Mouse (Mus musculus) lung, postnatal 4 days (tissue): ENCODE data around the gene Tnni3k.

ENCODE experiments used
- DNase-seq, 2 experiments: peaks; one replicate each; pipeline ENCODE4 v3.0.0; 2021

Tnni3k gene

DNA sequence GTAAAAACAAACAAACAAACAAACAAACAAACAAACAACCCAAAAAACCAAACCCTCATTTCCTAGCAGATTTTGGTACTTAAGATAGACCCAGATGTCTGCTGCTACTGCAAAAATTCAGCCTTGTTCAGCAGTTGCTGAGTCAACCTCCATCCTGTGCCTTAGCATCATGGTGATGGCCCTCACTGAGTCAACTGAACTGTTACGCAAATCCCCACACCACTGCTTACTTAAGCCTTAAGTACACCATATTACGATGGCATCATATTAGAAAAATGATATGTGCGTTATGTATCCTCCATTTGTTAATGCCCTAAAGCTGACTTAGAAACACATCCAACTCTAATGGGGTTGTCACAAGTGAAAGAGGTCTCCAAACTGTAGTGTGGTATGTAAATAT lies 300.0 kb downstream of the Tnni3k start:
- no peak for DNase-seq

DNA sequence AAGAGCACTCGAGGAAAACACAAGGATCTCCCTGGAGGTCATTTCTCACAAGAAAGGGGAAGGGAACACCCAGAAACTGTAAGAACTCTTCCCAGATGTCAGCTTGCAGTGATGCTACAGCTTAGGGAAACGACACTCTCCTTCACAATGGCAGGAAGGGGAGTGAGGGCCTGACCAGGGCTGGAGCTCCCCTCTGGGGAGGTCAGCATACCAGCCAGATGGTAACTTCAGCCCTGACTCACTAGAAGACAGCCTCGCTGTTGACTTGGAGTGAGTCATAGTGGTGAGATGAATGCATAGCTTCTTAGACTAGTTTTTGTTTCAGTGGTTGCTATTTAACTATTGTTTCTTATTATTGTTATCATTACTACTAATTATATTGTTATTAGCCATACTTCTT lies 300.7 kb downstream of the Tnni3k start:
- DNase-seq: no peak

DNA sequence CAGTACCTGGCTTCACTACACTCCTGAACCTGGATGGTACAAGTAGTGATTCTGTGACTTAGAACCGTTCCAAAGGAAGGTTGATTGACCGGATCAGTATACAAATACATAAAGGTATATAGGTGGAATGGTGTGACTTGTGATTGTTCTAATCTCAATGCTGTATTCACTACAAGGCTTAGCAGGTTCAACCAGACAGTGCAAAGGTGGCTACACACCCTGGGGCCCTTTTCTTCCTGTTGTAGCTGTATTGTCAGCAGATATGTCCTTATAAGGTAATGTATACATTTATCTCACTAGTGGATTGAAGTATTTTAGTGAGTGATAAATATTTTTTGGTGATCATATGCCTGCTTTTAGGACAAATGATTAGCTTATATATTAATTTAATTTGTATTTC lies 310.9 kb downstream of the Tnni3k start:
- no peak for DNase-seq

DNA sequence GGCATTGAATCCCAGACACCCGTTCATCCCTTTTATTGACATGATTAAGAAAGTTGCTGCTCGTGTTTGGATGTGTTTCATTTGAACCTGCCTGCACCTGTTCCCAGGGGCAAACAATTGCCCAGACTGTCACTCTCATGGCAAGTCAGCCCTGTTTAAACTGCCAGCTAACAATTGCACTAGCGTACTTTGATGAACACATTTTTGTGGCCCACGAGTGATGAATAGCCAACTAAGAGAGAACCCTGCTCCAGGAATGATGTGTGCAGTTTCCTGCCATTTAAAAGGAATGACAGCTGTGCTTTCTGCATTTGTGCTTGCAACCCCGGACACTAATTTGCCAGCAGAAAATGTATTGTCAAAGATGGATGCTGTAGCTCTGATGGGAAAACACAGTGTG lies 312.3 kb downstream of the Tnni3k start:
- DNase-seq: no peak

DNA sequence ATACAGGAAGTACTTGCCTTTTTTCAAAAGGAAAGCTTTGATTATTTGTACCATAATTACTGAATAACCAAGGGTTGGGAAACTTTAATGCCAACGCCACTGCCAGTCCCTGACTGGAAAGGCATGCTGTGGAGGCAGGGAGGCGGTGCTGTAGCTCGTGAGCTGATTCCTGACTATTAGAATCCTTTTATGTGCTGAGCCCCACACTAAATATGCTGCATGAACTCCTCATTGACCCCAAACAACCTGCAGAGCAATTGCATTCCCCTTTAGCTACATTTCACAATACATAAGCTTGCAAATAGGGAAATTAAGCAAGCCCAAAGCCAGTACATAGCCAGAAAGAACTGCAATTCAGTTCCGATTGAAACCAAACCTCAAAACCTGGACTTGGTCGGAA lies 313.7 kb downstream of the Tnni3k start:
- DNase-seq: no peak
